Mouse (Mus musculus): Measurements from ENCODE around the gene Srsf4. TPM values are rescaled to one million over a fixed set of nuclear protein-coding genes. Genes with fewer than 3 reads are reported as not detected.
A peak's percentile ranks its signal among the peaks of the same experiment; 100 is the strongest.

The Srsf4 gene
- polyA plus RNA-seq, 1 experiment from 2014 or later: 166 TPM

- WGBS: 12% methylated on average over 15 of the region's 15 CpGs
- H3K36me3 ChIP-seq (ENCODE audit: poor library complexity, severe bottlenecking): peaks cover 3% of the 10 kb centered on the region; the same call in 1 of the 2 replicates
- no peak overlapping the region for H3K9ac ChIP-seq
- H3K4me1 ChIP-seq: peaks cover 47% of the 10 kb centered on the region
- no peak for ATAC-seq
- H3K27ac ChIP-seq: no peak overlapping the region
- no peak overlapping the region for H3K4me2 ChIP-seq
- peaks cover 99% of the 10 kb centered on the region for H3K27me3 ChIP-seq
- no peak overlapping the region for H3K4me3 ChIP-seq
- H3K9me3 ChIP-seq (replicated peaks): no peaks in the 10 kb centered on the region
These were observed 45.5 kb downstream of the Srsf4 start for GRCm38 (mm10) chr4:131918711-131919500.

- Histone ChIP-seq H3K4me2 (no peak overlapping the region), H3K27me3 (peaks cover 98% of the 10 kb centered on the region), H3K27ac (no peak overlapping the region), H3K4me3 (no peak overlapping the region), H3K9ac (no peak overlapping the region), H3K4me1 (peaks cover 54% of the 10 kb centered on the region), H3K9me3 (replicated peaks) (no peaks in the 10 kb centered on the region), H3K36me3 (ENCODE audit: poor library complexity, severe bottlenecking) (peaks cover 10% of the 10 kb centered on the region)
- ATAC-seq: no peak
- WGBS: 11% methylated on average over 15 of the region's 15 CpGs
These were observed 46.2 kb downstream of the Srsf4 start for GRCm38 (mm10) chr4:131919506-131920140.

- Histone ChIP-seq H3K4me2 (peak overlapping the region; percentile 67), H3K36me3 (ENCODE audit: poor library complexity, severe bottlenecking) (peaks cover 15% of the 10 kb centered on the region), H3K9ac (no peak overlapping the region), H3K9me3 (replicated peaks) (no peaks in the 10 kb centered on the region), H3K27me3 (peaks cover 97% of the 10 kb centered on the region), H3K4me3 (peak overlapping the region; percentile 42), H3K27ac (no peak overlapping the region), H3K4me1 (peaks cover 53% of the 10 kb centered on the region)
- WGBS: 2% methylated on average over 40 of the region's 51 CpGs
- no peak for ATAC-seq
These were observed 46.8 kb downstream of the Srsf4 start for GRCm38 (mm10) chr4:131920141-131920594.

GRCm38 (mm10) chr4:131920595-131921351 lies 47.4 kb downstream of the Srsf4 start:
- WGBS: under 1% methylated on average over 43 of the region's 76 CpGs
- peaks cover 47% of the 10 kb centered on the region for H3K4me1 ChIP-seq
- peak overlapping the region; percentile 42 for H3K4me3 ChIP-seq
- peaks cover 21% of the 10 kb centered on the region for H3K36me3 ChIP-seq (ENCODE audit: poor library complexity, severe bottlenecking)
- no peak for ATAC-seq
- no peaks in the 10 kb centered on the region for H3K9me3 ChIP-seq (replicated peaks)
- H3K27me3 ChIP-seq: peaks cover 96% of the 10 kb centered on the region
- H3K27ac ChIP-seq: no peak overlapping the region
- peak overlapping the region; percentile 57; the same call in 1 of the 2 replicates for H3K9ac ChIP-seq
- peak overlapping the region; percentile 67 for H3K4me2 ChIP-seq

- 0 out of 2 replicates have a peak, but pooled peaks have one; percentile 27 for ATAC-seq
- H3K27me3 ChIP-seq: peaks cover 89% of the 10 kb centered on the region
- H3K27ac ChIP-seq: no peak within 1 kb of the TSS
- WGBS: 2% methylated on average over 88 of the region's 130 CpGs
- H3K9ac ChIP-seq: peak within 1 kb of the TSS; percentile 57
- no peaks in the 10 kb centered on the region for H3K9me3 ChIP-seq (replicated peaks)
- H3K36me3 ChIP-seq (ENCODE audit: poor library complexity, severe bottlenecking): peaks cover 31% of the 10 kb centered on the region
- peak within 1 kb of the TSS; percentile 67 for H3K4me2 ChIP-seq
- peaks cover 40% of the 10 kb centered on the region for H3K4me1 ChIP-seq
- peak within 1 kb of the TSS; percentile 42 for H3K4me3 ChIP-seq
These were observed 48.3 kb downstream of the Srsf4 start, which contains the start of gene Tmem200b for GRCm38 (mm10) chr4:131921461-131922346. Gene Tmem200b (plus strand): TSS chr4:131921771.

GRCm38 (mm10) chr4:131922404-131922803 lies 49.0 kb downstream of the Srsf4 start:
- Histone ChIP-seq H3K9ac (0 out of 2 replicates have a peak overlapping the region, but pooled peaks have one; percentile 57), H3K4me3 (peak overlapping the region; percentile 42), H3K27ac (no peak overlapping the region), H3K9me3 (replicated peaks) (no peaks in the 10 kb centered on the region), H3K4me1 (peaks cover 40% of the 10 kb centered on the region), H3K4me2 (peak overlapping the region; percentile 67), H3K27me3 (peaks cover 82% of the 10 kb centered on the region), H3K36me3 (ENCODE audit: poor library complexity, severe bottlenecking) (peaks cover 38% of the 10 kb centered on the region)
- no peak for ATAC-seq
- 59% methylated on average over 15 of the region's 15 CpGs for WGBS

- ATAC-seq: no peak
- H3K27ac ChIP-seq: no peak overlapping the region
- H3K4me3 ChIP-seq: no peak overlapping the region
- peaks cover 56% of the 10 kb centered on the region for H3K36me3 ChIP-seq (ENCODE audit: poor library complexity, severe bottlenecking)
- no peaks in the 10 kb centered on the region for H3K9me3 ChIP-seq (replicated peaks)
- H3K4me1 ChIP-seq: peaks cover 40% of the 10 kb centered on the region
- H3K27me3 ChIP-seq: peaks cover 63% of the 10 kb centered on the region
- 46% methylated on average over 6 of the region's 6 CpGs for WGBS
- H3K9ac ChIP-seq: no peak overlapping the region
- H3K4me2 ChIP-seq: no peak overlapping the region
These were observed 50.8 kb downstream of the Srsf4 start for GRCm38 (mm10) chr4:131924096-131924810.

- Histone ChIP-seq H3K9me3 (replicated peaks) (no peaks in the 10 kb centered on the region), H3K4me3 (no peak overlapping the region), H3K9ac (no peak overlapping the region), H3K27me3 (peaks cover 14% of the 10 kb centered on the region; the same call in 1 of the 2 replicates), H3K27ac (no peak overlapping the region), H3K4me1 (peaks cover 8% of the 10 kb centered on the region), H3K36me3 (ENCODE audit: poor library complexity, severe bottlenecking) (peaks cover 99% of the 10 kb centered on the region), H3K4me2 (no peak overlapping the region)
- no peak for ATAC-seq
- 92% methylated on average over 6 of the region's 6 CpGs for WGBS
These were observed 55.7 kb downstream of the Srsf4 start for GRCm38 (mm10) chr4:131929146-131929545.

- H3K27ac ChIP-seq: no peak overlapping the region
- H3K9ac ChIP-seq: no peak overlapping the region
- no peaks in the 10 kb centered on the region for H3K4me1 ChIP-seq
- WGBS: 82% methylated on average over 2 of the region's 2 CpGs
- H3K9me3 ChIP-seq (replicated peaks): no peaks in the 10 kb centered on the region
- no peak for ATAC-seq
- H3K4me3 ChIP-seq: no peak overlapping the region
- H3K27me3 ChIP-seq: no peaks in the 10 kb centered on the region
- no peak overlapping the region for H3K4me2 ChIP-seq
- peaks cover 37% of the 10 kb centered on the region for H3K36me3 ChIP-seq (ENCODE audit: poor library complexity, severe bottlenecking)
These were observed 66.0 kb downstream of the Srsf4 start for GRCm38 (mm10) chr4:131939459-131939858.

GRCm38 (mm10) chr4:131940846-131941245 lies 67.4 kb downstream of the Srsf4 start:
- Histone ChIP-seq H3K4me3 (no peak overlapping the region), H3K9ac (no peak overlapping the region), H3K4me1 (no peaks in the 10 kb centered on the region), H3K27me3 (no peaks in the 10 kb centered on the region), H3K4me2 (no peak overlapping the region), H3K9me3 (replicated peaks) (no peaks in the 10 kb centered on the region), H3K36me3 (ENCODE audit: poor library complexity, severe bottlenecking) (peaks cover 23% of the 10 kb centered on the region), H3K27ac (no peak overlapping the region)
- ATAC-seq: no peak
- 93% methylated on average over 4 of the region's 4 CpGs for WGBS

Measured in forebrain, embryonic 13.5 days (tissue).